Mouse (Mus musculus): Measurements from ENCODE around the gene Kdm2a.

DNA sequence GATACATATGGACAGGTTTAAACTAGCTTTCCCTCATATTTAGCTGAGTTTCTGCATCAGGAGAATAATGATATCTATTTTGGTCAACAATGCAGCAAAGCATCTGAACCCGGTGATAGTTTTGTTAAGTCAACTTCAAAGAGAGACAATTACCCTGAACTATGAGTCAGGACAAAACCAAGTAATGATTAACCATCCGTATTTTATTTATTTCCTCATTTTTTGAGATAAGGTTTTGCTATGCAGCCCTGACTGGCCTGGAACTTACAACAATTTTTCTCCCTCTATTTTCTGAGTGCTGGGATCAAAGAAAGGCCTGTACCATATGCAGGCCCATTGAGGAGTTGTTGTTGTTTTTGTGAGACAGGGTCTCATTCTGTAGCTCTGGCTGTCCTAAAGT lies 67.5 kb downstream of the Kdm2a start:
- TF ChIP-seq POLR2A (IDR thresholded peaks at IDR 0.05; ENCODE audit: control insufficient read depth, extremely low read depth, insufficient read depth, low read length, poor library complexity) (no peak), CTCF (IDR thresholded peaks at IDR 0.05; ENCODE audit: borderline replicate concordance, control insufficient read depth, extremely low read depth, insufficient read depth, low read length, poor library complexity) (no peak)
